Mouse (Mus musculus) heart, embryonic 11.5 days (tissue): ENCODE data around the gene Epb41l1. TPM values are rescaled to one million over a fixed set of nuclear protein-coding genes. Genes with fewer than 3 reads are reported as not detected.
A peak's percentile ranks its signal among the peaks of the same experiment; 100 is the strongest.

ENCODE experiments used
- ATAC-seq: fragments of 200-750 bp; cut with Nextera tagmentation; replicated peaks from 2 replicates; pipeline ENCODE4 v1.8.0; 2017; ENCODE audit warnings: moderate library complexity; ENCODE audit not compliant: insufficient number of reproducible peaks, low FRiP score, low TSS enrichment
- H3K27ac ChIP-seq: fragments of 300-500 bp; sonication (generic); 2 replicates; pipeline ENCODE4 v1.5.1; 2014; ENCODE audit warnings: mild to moderate bottlenecking, low read depth, low read length
- H3K27me3 ChIP-seq: fragments of 300-500 bp; sonication (generic); 2 replicates; pipeline ENCODE4 v1.6.1; 2014; ENCODE audit warnings: mild to moderate bottlenecking, low read length, mixed read lengths; ENCODE audit not compliant: control insufficient read depth, insufficient read depth
- H3K36me3 ChIP-seq: fragments of 300-500 bp; sonication (generic); 2 replicates; pipeline ENCODE4 v1.6.1; 2014; ENCODE audit warnings: mild to moderate bottlenecking, low read length, moderate library complexity, mixed read lengths; ENCODE audit not compliant: control insufficient read depth, insufficient read depth
- H3K4me1 ChIP-seq: fragments of 300-500 bp; sonication (generic); 2 replicates; pipeline ENCODE4 v1.6.1; 2014; ENCODE audit warnings: low read length; ENCODE audit not compliant: control insufficient read depth, insufficient read depth
- H3K4me2 ChIP-seq: fragments of 300-500 bp; sonication (generic); 2 replicates; pipeline ENCODE4 v1.6.1; 2014; ENCODE audit warnings: mild to moderate bottlenecking, moderate library complexity
- H3K4me3 ChIP-seq: fragments of 300-500 bp; sonication (generic); 2 replicates; pipeline ENCODE4 v1.5.1; 2014; ENCODE audit warnings: low read depth, low read length
- H3K9ac ChIP-seq: fragments of 300-500 bp; sonication (generic); 2 replicates; pipeline ENCODE4 v1.6.1; 2014; ENCODE audit warnings: mild to moderate bottlenecking, low read depth, low read length, moderate library complexity
- H3K9me3 ChIP-seq: fragments of 300-500 bp; sonication (generic); replicated peaks from 2 replicates; pipeline ENCODE4 v1.6.1; 2016; ENCODE audit warnings: low read length; ENCODE audit not compliant: control insufficient read depth
- WGBS: fragments of 180-500 bp; shearing (Covaris S2); extraction: QIAGEN DNeasy Blood & Tissue Kit; methylation state at CpG from one replicate; pipeline ENCODE4 v1.1.7; 2014; ENCODE audit not compliant: insufficient replicate concordance; 5-methylcytosine and 5-hydroxymethylcytosine counted together
- polyA plus RNA-seq: library from polyadenylated mRNA; unstranded; fragments of >200 nt; fragmentation: Nextera tagmentation; extraction: Ambion mirVana; gene quantifications from 2 replicates; pipeline ENCODE4 v1.2.1, GENCODE M21; 2014

Epb41l1 gene
- polyA plus RNA-seq, 1 experiment from 2014 or later = 1.6 TPM

DNA sequence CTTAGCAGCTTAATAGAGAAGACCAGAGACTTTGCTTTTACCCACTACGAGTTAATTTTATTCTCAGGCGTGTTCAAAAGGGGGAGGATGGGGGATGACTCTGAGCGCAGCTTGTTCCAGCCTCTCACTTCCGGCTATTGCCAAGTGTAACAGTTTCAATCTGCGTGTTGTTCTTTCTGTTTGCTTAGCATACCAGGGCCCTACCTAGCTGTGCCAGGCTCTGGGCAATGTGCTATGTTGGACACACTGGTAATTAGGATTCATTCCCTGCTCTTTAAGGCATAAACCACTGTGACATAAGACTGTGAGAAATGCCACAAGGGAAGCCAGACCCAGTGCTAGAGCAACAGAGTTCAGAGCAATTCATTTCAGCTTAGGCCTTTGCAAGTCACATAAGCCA lies 142.8 kb downstream of the Epb41l1 start:
- no peak overlapping the region for H3K4me3 ChIP-seq
- peaks cover 4% of the 10 kb centered on the region; the same call in 1 of the 2 replicates for H3K4me1 ChIP-seq
- no peak overlapping the region for H3K9ac ChIP-seq
- WGBS = 83% methylated on average over 5 of the region's 5 CpGs
- H3K27ac ChIP-seq = no peak overlapping the region
- no peaks in the 10 kb centered on the region for H3K9me3 ChIP-seq
- no peak overlapping the region for H3K4me2 ChIP-seq
- ATAC-seq = no peak
- H3K36me3 ChIP-seq = peaks cover 14% of the 10 kb centered on the region
- H3K27me3 ChIP-seq = no peaks in the 10 kb centered on the region

DNA sequence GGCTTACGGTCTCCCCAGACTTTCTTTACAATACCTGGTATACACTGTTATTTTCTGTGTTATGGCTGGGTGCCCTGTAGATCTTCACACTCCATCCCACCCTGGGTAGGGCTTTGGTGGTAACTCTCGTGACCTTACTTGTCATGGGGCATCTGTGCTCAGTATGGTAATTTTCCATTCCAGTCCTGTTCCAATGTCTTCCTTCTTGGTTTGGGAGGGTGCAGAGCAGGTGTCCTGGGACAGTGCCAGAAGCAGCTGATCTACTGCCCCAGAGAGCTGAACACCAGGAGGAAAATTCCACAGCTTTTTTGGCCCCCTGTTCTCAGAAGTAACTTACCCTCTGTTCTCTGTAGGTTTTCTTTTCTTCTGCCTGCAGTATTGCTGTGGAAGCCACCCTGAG lies 145.8 kb downstream of the Epb41l1 start:
- WGBS = 87% methylated on average over 2 of the region's 2 CpGs
- no peak overlapping the region for H3K4me3 ChIP-seq
- H3K9ac ChIP-seq = no peak overlapping the region
- H3K4me1 ChIP-seq = peaks cover 4% of the 10 kb centered on the region; the same call in 1 of the 2 replicates
- H3K27me3 ChIP-seq = no peaks in the 10 kb centered on the region
- H3K27ac ChIP-seq = no peak overlapping the region
- peaks cover 14% of the 10 kb centered on the region for H3K36me3 ChIP-seq
- ATAC-seq = no peak
- H3K4me2 ChIP-seq = no peak overlapping the region
- H3K9me3 ChIP-seq = no peaks in the 10 kb centered on the region

DNA sequence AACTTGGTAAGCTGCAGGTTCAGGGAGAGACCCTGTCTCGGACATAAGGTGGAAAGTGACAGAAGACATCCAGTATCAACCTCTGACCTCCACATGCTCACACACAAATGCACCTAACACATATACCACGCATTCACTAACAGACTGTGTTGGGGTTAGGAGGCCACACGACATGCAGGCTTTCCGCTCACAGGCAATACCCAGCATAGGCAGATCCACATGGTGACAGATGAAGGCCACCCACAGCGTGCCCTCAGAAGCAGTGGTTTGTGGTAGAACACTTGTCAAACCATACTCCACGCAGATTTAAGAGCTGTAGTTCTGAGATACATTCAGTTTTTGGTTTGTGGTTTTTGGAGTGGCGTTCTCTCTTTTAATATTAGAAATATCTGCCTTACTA lies 147.9 kb downstream of the Epb41l1 start:
- H3K9ac ChIP-seq = no peak overlapping the region
- H3K27ac ChIP-seq = no peak overlapping the region
- WGBS = 87% methylated on average over 7 of the region's 7 CpGs
- H3K27me3 ChIP-seq = no peaks in the 10 kb centered on the region
- no peak overlapping the region for H3K4me2 ChIP-seq
- no peaks in the 10 kb centered on the region for H3K4me1 ChIP-seq
- H3K9me3 ChIP-seq = no peaks in the 10 kb centered on the region
- ATAC-seq = no peak
- H3K36me3 ChIP-seq = peaks cover 14% of the 10 kb centered on the region
- H3K4me3 ChIP-seq = no peak overlapping the region

DNA sequence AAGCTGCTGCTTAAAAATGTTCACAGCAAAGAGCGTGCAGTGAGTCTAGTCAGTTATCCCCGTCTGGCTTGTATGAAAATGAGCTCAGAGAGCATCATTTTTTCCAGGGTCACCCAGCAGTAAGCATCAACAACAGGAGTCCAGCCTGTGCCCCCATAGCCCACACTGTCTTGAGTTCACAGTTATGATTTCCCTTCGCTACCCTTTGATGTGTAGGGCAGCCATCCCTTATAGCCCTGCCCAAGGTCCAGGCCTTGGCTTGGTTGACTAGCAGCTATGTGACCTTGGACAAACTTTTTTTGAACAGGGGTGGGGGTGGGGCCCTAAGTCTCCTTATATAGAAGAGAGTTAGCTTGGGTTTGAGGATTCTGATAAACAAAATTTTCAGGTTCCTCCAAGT lies 148.6 kb downstream of the Epb41l1 start:
- no peak overlapping the region for H3K9ac ChIP-seq
- H3K4me2 ChIP-seq = no peak overlapping the region
- no peak overlapping the region for H3K4me3 ChIP-seq
- H3K27ac ChIP-seq = no peak overlapping the region
- WGBS = 82% methylated on average over 3 of the region's 3 CpGs
- ATAC-seq = no peak
- peaks cover 14% of the 10 kb centered on the region for H3K36me3 ChIP-seq
- H3K9me3 ChIP-seq = no peaks in the 10 kb centered on the region
- no peaks in the 10 kb centered on the region for H3K27me3 ChIP-seq
- no peaks in the 10 kb centered on the region for H3K4me1 ChIP-seq

DNA sequence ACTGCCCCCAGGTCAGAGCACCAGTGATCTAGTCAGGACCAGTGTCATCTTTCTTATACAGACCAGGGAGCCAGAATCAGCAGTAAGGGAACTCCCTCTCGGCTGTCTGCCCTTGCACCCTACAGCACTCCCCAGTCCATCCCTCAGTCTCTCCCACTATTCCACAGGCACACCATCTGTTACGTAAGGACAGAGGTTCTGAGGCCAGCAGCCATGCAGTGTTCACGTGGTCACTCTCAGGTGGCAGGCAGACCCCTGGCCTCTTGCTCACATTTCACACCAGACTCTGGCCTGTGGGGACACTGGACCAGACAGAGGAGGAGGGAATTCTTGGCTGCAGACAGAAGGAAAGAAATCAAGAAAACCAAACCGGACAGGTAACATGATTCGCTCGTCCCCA lies 150.8 kb downstream of the Epb41l1 start:
- Histone ChIP-seq H3K9me3 (no peaks in the 10 kb centered on the region), H3K27me3 (peaks cover 1% of the 10 kb centered on the region; the same call in 1 of the 2 replicates), H3K4me2 (no peak overlapping the region), H3K4me1 (no peaks in the 10 kb centered on the region), H3K27ac (no peak overlapping the region), H3K36me3 (peaks cover 14% of the 10 kb centered on the region), H3K4me3 (no peak overlapping the region), H3K9ac (no peak overlapping the region)
- ATAC-seq = no peak
- WGBS = 73% methylated on average over 6 of the region's 6 CpGs

DNA sequence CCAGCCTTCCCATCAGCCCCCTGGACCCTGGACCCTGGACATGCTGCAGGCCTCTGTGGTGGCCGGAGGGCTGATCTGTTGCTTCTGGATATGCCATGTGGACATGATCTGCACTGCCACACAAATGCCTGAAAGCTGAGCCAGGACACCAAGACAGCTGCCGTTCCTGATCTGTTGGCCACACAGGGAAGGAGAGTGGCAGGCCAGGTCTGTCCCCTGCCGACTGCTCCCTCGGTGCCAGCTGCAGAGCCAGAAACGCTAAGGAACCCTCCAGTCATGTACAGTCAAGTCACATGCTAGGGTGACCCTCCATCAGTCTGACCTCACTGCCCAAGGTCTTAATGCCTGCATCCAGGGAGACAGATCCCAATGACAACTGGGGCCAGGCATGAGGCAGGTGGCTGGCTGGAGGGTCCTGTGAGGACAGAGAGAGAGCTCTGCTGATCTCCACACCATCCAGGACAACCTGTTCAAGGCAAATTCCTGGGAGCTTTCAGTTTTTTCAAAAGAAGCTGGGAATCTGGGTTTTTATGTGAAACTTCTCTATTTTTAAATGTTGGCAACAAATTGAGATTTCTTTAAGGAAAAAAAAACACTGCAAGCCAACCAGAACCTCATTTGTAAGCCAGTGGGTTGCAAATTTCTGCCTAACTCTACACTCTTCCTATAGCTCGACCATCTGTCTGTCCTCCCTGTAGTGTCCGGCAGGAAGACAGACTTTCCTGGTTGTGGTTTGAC lies 156.3 kb downstream of the Epb41l1 start:
- Histone ChIP-seq H3K27me3 (peaks cover 5% of the 10 kb centered on the region), H3K4me3 (no peak overlapping the region), H3K9me3 (no peaks in the 10 kb centered on the region), H3K4me1 (no peaks in the 10 kb centered on the region), H3K27ac (no peak overlapping the region), H3K9ac (no peak overlapping the region), H3K36me3 (no peaks in the 10 kb centered on the region), H3K4me2 (no peak overlapping the region)
- ATAC-seq = no peak
- 73% methylated on average over 7 of the region's 7 CpGs for WGBS

DNA sequence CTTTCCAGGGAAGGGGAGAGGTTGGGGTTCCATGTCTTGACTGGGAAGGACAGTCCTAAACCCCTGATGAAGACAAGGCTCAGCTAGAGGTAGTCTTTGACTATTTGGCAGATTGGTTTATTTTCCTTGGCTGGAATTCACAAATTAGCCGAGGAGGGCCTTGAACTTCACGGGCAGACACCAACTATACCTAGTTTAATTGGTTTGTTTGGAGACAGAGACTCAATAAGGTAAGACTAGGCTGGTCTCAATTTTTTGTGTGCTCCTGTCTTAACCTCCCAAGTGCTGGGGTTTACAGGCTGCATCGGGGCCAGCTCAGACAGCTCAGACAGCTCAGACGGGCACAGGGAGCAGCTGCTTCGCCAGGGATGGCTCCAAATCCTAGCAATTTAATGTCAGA lies 159.8 kb downstream of the Epb41l1 start:
- Histone ChIP-seq H3K36me3 (no peaks in the 10 kb centered on the region), H3K9ac (no peak overlapping the region), H3K4me3 (no peak overlapping the region), H3K4me2 (no peak overlapping the region), H3K27me3 (peaks cover 14% of the 10 kb centered on the region), H3K27ac (no peak overlapping the region), H3K4me1 (peaks cover 3% of the 10 kb centered on the region; the same call in 1 of the 2 replicates), H3K9me3 (no peaks in the 10 kb centered on the region)
- no peak for ATAC-seq
- 76% methylated on average over 5 of the region's 5 CpGs for WGBS

DNA sequence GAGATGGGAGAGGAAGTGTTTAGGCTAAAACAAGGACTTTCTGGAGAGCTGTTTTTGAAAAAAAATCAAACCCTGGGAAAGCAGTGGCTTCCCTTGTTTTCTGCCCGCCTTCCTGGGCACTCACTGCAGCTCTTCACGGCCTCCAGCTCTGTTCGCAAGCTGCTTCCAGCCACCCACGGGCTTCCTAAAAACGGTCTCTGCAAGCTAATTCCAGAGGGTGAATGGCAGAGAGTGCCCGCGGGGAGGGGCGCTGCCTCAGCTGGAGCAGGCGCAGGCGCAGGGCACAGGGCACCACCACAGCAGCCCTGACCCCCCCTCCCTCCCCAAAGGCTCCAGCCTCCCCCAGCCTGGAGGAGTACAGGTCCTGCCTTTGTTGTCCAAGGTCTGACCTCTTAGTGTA lies 160.5 kb downstream of the Epb41l1 start:
- Histone ChIP-seq H3K9me3 (no peaks in the 10 kb centered on the region), H3K4me3 (no peak overlapping the region)

DNA sequence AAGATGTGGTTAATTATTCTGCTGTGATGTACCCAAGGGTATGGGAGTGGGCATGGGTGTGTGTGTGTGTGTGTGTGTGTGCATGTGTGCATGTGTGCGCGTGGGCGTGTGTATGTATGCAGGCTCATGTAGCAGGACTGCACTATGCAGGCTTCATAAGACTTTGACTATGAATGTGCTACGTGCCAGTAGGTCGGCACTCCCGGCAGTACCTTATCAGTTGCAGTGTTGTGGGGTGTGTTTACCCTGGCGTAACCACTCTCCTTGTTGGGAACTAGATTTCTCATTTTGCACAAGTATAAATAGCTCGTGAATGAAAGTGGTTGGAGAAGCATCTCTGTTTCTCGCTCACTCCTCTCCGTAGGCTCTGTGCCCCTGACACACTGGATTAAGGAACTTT lies 162.2 kb downstream of the Epb41l1 start:
- Histone ChIP-seq H3K4me2 (peak overlapping the region; percentile 10; the same call in 1 of the 2 replicates), H3K27me3 (peaks cover 9% of the 10 kb centered on the region; the same call in 1 of the 2 replicates), H3K4me3 (no peak overlapping the region), H3K4me1 (peaks cover 3% of the 10 kb centered on the region; the same call in 1 of the 2 replicates), H3K27ac (no peak overlapping the region), H3K9ac (no peak overlapping the region), H3K36me3 (no peaks in the 10 kb centered on the region), H3K9me3 (no peaks in the 10 kb centered on the region)
- 0 out of 2 replicates have a peak, but pooled peaks have one; percentile 49 for ATAC-seq
- 61% methylated on average over 10 of the region's 10 CpGs for WGBS

More for the DNA sequence above, 160.5 kb downstream of the Epb41l1 start:
- peaks cover 3% of the 10 kb centered on the region; the same call in 1 of the 2 replicates for H3K4me1 ChIP-seq
- ATAC-seq = no peak
- no peak overlapping the region for H3K4me2 ChIP-seq
- no peak overlapping the region for H3K27ac ChIP-seq
- 68% methylated on average over 10 of the region's 10 CpGs for WGBS
- peaks cover 14% of the 10 kb centered on the region for H3K27me3 ChIP-seq
- no peak overlapping the region for H3K9ac ChIP-seq
- no peaks in the 10 kb centered on the region for H3K36me3 ChIP-seq
